Mouse (Mus musculus): Measurements from ENCODE around the gene Srsf4. TPM values are rescaled to one million over a fixed set of nuclear protein-coding genes. Genes with fewer than 3 reads are reported as not detected.

Gene Srsf4
- 36.8 TPM for polyA plus RNA-seq (2014; fragmentation: Illumina TruSeq; extraction: RNeasy Lipid Tissue Mini Kit (QIAGEN cat#74804); ENCODE audit: insufficient read depth, low read depth, low replicate concordance)

DNA sequence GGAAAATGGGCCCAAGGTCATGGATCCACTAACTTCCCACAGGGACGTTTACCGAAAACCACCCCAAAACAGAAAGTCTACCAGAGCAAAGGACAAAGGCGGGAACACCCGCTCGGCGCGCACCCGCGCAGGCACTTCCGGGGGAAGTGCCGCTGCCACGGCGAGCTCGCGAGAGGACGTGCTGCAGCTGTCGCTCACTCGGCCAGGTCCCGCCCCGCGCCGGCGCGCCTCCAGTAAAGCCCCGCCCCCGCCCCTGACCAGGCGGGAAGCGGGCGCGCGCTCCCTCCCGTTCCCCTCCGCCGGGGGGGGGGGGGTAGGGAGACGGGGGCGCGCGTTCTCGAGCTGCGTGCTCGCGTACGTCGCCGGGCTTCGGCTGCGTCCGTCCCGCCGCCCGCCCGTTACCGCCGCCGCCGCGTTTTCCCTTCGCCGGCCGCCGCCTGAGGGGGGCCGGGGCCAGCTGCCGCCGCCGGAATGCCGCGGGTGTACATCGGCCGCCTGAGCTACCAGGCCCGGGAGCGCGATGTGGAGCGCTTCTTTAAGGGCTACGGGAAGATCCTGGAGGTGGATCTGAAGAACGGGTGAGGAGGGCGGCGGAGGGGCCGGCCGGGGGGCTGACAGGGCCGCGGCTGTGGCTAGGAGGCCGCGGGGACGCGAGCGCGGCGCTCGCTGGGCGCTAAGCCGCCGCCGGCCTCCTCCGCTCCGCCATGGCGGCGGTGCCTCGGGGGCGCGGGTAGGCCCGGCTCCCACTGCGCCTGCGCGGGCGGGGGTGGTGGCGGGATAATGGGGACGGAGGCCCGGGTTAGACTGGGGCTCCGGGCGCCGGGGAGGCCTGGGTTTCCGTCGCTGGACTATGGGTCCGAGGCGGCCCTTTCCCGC lies at the start of gene Srsf4:
Srsf4 (plus strand) TSS at position 325 of the 876 bp plus-strand sequence.

DNA sequence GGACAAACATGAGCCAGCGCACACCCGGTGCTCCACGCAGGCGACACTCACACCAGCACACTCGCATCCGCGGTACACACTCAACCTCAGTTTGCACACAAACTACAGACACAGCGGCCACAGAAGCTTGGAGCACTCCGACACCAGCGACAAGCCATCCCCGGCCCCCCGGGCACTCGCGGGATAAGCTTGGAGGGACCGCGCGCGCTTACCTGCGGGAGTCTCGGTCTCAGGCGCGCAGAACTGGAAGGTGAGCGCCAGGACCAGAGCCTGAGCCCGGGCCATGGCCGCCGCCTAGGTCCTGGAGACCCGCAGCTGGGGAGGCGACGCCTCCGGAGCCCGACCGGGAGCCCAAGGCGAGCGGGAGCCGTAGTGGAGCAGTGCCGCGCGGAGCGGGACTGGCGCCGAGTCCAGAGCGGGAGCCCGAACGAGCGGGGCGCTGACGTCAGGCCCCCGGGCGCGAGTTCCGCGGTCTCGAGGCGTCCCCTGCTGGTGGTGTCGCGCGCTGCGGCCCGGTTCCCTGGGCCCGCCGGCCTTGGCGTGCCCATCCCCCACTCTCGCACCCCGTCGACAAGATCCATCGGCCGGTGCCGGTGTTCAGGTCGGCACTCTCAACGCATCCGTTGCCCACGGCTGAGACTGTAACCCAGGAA lies 35.4 kb upstream of the Srsf4 start, which contains the start of gene Ptpru:
Ptpru (minus strand) TSS at position 417 of the 653 bp plus-strand sequence.

DNA sequence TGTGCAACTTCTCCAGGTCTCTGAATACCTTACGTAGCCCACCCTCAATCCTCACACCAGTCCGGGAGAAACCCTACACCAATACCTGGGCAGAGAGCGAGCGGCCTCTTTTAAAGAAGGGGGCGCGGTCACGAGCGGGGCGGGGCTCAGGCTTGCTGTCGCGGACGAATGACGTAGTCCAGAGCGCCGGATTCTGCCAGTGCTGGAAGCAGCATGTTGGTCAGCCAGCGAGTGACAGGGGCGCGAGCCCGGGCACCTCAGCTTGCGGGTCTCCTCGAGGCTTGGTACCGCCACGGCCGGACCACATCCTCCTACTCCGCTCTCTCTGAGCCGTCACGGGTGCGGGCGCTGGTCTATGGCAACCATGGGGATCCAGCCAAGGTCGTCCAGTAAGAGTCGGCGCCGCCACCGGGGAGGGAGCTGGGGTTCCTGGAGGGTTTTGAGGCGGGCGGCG lies 30.1 kb upstream of the Srsf4 start, which contains the start of gene Mecr:
Mecr (plus strand) TSS at position 181 of the 454 bp plus-strand sequence.

DNA sequence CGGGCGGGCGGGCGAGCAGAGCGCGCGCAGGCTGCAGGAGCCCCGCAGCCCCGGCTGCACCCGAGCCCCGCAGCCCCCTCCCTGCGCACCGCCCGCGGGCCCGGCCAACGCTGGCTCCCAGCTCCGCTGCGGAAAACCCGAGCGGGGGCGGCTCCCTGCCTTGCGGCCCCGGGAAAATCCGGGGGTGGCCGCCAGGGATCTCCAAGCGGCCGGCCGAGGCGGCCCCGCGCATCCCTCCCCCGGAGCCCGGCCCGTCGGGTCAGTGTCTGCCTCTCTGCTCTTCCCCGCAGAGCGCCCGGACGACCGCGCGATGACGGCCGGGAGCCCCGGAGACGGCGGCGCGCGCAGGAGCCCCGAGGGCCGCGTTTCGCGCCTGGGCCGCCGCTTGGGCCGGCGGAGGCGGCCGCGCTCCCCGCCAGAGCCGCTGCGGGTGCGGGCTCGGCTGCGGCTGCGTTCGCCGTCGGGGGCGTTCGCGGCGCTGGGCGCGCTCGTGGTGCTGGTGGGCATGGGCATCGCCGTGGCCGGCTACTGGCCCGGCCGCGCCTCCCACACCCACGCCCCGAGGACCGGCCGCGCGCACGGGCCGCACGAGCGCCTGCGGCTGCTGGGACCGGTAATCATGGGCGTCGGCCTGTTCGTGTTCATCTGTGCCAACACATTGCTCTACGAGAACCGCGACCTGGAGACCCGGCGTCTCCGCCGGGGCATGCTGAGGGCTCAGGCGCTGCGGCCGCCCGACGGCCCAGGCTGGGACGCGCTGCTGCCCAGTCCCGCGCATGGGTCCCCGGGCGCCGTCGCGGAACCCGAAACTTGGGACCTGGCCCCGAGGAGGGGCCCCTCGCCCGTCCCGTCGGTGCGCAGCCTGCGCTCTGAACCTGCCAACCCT lies 48.3 kb downstream of the Srsf4 start, which contains the start of gene Tmem200b:
Tmem200b (plus strand) TSS at position 311 of the 886 bp plus-strand sequence.

Other genes starting within 250 kb of the Srsf4 start
- 17.7 TPM for gene Ptpru, start 35.3 kb upstream of the Srsf4 start, polyA plus RNA-seq (2014; fragmentation: Illumina TruSeq; extraction: RNeasy Lipid Tissue Mini Kit (QIAGEN cat#74804); ENCODE audit: insufficient read depth, low read depth, low replicate concordance)
- 17.8 TPM for gene Mecr, start 30.1 kb upstream of the Srsf4 start, polyA plus RNA-seq (2014; fragmentation: Illumina TruSeq; extraction: RNeasy Lipid Tissue Mini Kit (QIAGEN cat#74804); ENCODE audit: insufficient read depth, low read depth, low replicate concordance)
- 5.5 TPM for gene Tmem200b, start 48.2 kb downstream of the Srsf4 start, polyA plus RNA-seq (2014; fragmentation: Illumina TruSeq; extraction: RNeasy Lipid Tissue Mini Kit (QIAGEN cat#74804); ENCODE audit: insufficient read depth, low read depth, low replicate concordance)
- not detected for gene Gm10300, start 201.1 kb downstream of the Srsf4 start, polyA plus RNA-seq (2014; fragmentation: Illumina TruSeq; extraction: RNeasy Lipid Tissue Mini Kit (QIAGEN cat#74804); ENCODE audit: insufficient read depth, low read depth, low replicate concordance)
- 28.4 TPM for gene Epb41, start 201.7 kb downstream of the Srsf4 start, polyA plus RNA-seq (2014; fragmentation: Illumina TruSeq; extraction: RNeasy Lipid Tissue Mini Kit (QIAGEN cat#74804); ENCODE audit: insufficient read depth, low read depth, low replicate concordance)

All from lung, adult 10 weeks (tissue).